Mouse (Mus musculus) lung, embryonic 14.5 days (tissue): Measurements from ENCODE around the gene Nf1. TPM values are rescaled to one million over a fixed set of nuclear protein-coding genes. Genes with fewer than 3 reads are reported as not detected.

ENCODE experiments used
- ATAC-seq: fragments of 200-750 bp; cut with Nextera tagmentation; 2 replicates; pipeline ENCODE4 v1.8.0; 2017; ENCODE audit warnings: mild to moderate bottlenecking, moderate TSS enrichment, moderate library complexity; ENCODE audit not compliant: insufficient read depth
- DNase-seq: peaks from one replicate; pipeline ENCODE4 v3.0.0-alpha.2; 2015
- H3K27ac ChIP-seq: fragments of 300-500 bp; sonication (generic); 2 replicates; pipeline ENCODE4 v1.5.1; 2014; ENCODE audit warnings: low read depth, mild to moderate bottlenecking, moderate library complexity
- H3K27me3 ChIP-seq: fragments of 300-500 bp; sonication (generic); 2 replicates; pipeline ENCODE4 v1.6.1; 2014; ENCODE audit warnings: low read length, control low read depth; ENCODE audit not compliant: insufficient read depth
- H3K36me3 ChIP-seq: fragments of 300-500 bp; sonication (generic); 2 replicates; pipeline ENCODE4 v1.6.1; 2014; ENCODE audit warnings: control low read depth; ENCODE audit not compliant: insufficient read depth
- H3K4me1 ChIP-seq: fragments of 300-500 bp; sonication (generic); 2 replicates; pipeline ENCODE4 v1.6.1; 2014; ENCODE audit warnings: antibody characterized with exemption, control low read depth; ENCODE audit not compliant: insufficient read depth
- H3K4me2 ChIP-seq: fragments of 300-500 bp; sonication (generic); 2 replicates; pipeline ENCODE4 v1.6.1; 2014; ENCODE audit warnings: mild to moderate bottlenecking
- H3K4me3 ChIP-seq: fragments of 300-500 bp; sonication (generic); 2 replicates; pipeline ENCODE4 v1.5.1; 2014; ENCODE audit warnings: low read depth, low read length
- H3K9ac ChIP-seq: fragments of 300-500 bp; sonication (generic); 2 replicates; pipeline ENCODE4 v1.6.1; 2014
- H3K9me3 ChIP-seq: fragments of 300-500 bp; sonication (generic); 2 replicates; pipeline ENCODE4 v1.6.1; 2016; ENCODE audit warnings: low read depth, low read length, control low read depth
- CTCF ChIP-seq: IDR thresholded peaks from 2 replicates; pipeline ENCODE4 v1.5.1; 2016; ENCODE audit warnings: antibody characterized with exemption, low read depth
- WGBS: fragments of 180-500 bp; shearing (Covaris S2); extraction: QIAGEN DNeasy Blood & Tissue Kit; methylation state at CpG from one replicate; pipeline ENCODE4 v1.1.7; 2014; 5-methylcytosine and 5-hydroxymethylcytosine counted together
- polyA plus RNA-seq: library from polyadenylated mRNA; unstranded; fragments of >200 nt; fragmentation: Nextera tagmentation; extraction: Ambion mirVana; gene quantifications from 2 replicates; pipeline ENCODE4 v1.2.1, GENCODE M21; 2014

The Nf1 gene
- polyA plus RNA-seq, 1 experiment from 2014 or later: 12.6 TPM

DNA sequence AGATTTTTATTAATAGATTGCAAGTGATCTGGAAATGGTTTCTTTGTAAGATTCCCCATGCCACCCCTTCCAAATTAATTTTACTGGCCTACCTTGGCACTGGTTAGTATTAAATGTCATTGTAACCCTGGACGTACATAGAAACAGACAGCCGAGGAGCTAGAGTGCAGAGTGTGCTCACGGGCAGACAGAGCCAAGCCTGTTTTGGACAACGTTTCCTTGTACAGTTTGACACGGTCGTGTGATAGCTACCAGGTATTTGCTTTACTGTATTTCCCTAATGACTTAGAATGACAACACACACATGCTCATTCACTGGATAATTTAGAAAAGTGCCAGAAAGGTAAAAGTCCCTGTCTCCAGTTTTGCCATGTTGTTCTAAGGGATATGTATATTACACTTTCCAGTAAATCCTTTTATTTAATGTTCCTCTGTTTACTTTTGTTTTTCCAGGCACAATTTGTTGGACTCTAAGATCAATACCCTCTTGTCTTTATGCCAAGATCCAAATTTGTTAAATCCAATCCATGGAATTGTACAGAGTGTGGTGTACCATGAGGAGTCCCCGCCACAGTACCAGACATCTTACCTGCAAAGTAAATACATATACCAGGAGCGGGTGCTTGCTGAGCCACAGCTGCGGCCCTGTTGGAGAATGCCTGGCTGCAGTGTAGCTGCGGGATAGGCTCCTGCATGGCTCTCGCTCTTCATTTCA, 228.9 kb downstream of the Nf1 start:
- 86% methylated on average over 11 of the region's 11 CpGs for WGBS

DNA sequence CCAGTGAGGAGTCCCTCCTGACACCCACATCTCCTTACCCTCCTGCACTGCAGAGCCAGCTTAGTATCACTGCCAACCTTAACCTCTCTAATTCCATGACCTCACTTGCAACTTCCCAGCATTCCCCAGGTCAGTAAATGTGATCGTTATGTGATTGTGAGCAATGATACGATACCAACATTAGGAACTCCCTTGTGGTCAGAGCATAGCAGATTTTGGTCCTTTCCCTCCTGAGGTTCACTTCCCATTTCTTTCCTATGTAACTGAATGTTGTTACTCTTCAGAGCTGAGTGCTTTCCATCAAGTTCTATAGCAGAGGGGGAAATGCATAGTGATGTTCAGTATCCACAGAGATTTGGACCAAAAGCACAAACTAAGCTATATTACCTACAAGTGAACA, 230.8 kb downstream of the Nf1 start:
- H3K36me3 ChIP-seq: peaks cover 86% of the 10 kb centered on the region

More for the DNA sequence above, 228.9 kb downstream of the Nf1 start:
- no peaks in the 10 kb centered on the region for H3K9me3 ChIP-seq
- no peak for TF ChIP-seq CTCF
- H3K4me2 ChIP-seq: no peak overlapping the region
- no peak overlapping the region for H3K4me3 ChIP-seq
- H3K27me3 ChIP-seq: no peaks in the 10 kb centered on the region
- ATAC-seq (no peak), DNase-seq (no peak)
- peaks cover 75% of the 10 kb centered on the region for H3K36me3 ChIP-seq
- no peak overlapping the region for H3K9ac ChIP-seq
- no peaks in the 10 kb centered on the region for H3K4me1 ChIP-seq
- no peak overlapping the region for H3K27ac ChIP-seq

DNA sequence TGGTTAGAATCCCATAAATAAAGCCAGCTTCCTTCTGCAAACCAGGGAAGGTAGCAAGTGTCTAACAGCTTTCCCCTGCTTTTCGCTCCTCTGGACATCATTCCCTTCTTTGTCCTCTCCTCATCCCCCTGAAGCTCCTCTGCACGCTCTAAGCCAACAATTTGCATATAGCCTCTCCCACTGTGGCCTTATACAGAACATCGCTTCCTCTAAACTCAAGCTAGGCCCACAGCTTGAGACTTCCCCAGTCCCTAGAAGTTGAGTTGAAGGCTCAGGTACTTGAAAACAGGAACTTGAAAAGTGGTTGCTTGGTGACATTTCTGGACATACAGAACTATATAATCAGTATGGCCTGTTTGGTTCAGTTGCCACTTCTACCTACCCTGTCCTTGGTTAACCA, 234.3 kb downstream of the Nf1 start:
- Histone ChIP-seq H3K27me3 (no peaks in the 10 kb centered on the region), H3K4me3 (no peak overlapping the region), H3K9me3 (no peaks in the 10 kb centered on the region), H3K27ac (no peak overlapping the region), H3K4me2 (no peak overlapping the region), H3K9ac (no peak overlapping the region), H3K4me1 (no peaks in the 10 kb centered on the region), H3K36me3 (peaks cover 74% of the 10 kb centered on the region)
- TF ChIP-seq CTCF: no peak
- WGBS: 83% methylated on average over 3 of the region's 3 CpGs
- no peak for DNase-seq
- ATAC-seq: no peak

More for the DNA sequence above, 230.8 kb downstream of the Nf1 start:
- DNase-seq (no peak), ATAC-seq (no peak)
- H3K27me3 ChIP-seq: no peaks in the 10 kb centered on the region
- H3K9me3 ChIP-seq: no peaks in the 10 kb centered on the region
- no peak overlapping the region for H3K4me3 ChIP-seq
- H3K9ac ChIP-seq: no peak overlapping the region
- no peak overlapping the region for H3K27ac ChIP-seq
- no peak for TF ChIP-seq CTCF
- WGBS: 90% methylated on average over 2 of the region's 2 CpGs
- H3K4me1 ChIP-seq: no peaks in the 10 kb centered on the region
- no peak overlapping the region for H3K4me2 ChIP-seq

DNA sequence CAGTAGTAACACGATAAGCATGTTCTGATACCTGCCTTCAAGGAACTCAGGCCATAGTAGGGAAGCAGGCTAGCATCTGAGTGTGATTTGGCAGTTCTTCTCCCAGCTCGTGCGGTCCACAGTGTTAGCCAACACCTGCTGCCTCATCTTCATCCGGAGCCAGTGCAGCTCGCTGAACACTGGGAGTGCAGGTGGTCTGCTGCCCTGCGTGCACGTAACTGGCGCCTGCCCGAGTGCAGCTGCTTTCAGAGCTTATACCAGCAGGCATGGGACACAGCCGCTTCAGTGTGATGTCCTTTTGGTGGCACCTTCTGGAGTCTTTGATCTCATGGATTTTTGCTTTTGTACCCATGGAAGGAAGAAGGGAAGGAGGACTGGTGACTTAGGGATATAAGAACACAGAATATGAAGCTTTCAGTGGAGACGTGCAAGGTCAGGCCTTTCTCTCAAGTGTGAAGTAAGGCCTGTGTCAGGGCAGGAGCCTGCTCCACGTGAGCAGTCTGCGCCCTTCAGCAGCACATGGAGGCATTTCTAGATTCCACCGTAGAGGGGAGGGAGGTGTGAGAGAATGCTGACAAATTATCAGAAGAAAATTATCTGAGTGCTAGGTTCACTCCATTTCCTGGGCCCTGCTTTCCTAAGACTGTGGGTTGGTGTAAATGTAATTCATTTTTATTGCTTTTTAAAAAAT, 236.0 kb downstream of the Nf1 start:
- no peak for ATAC-seq

DNA sequence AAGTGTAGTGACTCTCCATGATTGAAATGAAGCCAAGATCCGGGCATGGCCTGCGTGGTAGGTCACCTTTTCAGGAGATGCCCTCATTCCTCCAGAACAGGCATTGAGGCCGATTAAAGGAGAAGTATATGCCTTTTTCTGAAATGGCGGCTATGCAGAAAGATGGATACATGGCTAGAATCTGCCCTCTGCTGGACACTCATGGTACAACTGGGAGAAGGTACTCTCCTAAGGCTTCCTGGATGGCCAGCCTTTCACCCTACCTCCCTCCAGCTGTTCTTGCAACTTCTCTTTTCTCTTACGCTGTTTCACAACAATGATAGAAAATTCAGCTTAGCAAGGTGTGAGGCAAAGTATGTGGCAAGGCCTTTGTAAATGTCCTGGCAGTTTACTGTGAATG, 238.2 kb downstream of the Nf1 start:
- no peak overlapping the region for H3K9ac ChIP-seq
- TF ChIP-seq CTCF: peak; percentile 81
- H3K27me3 ChIP-seq: no peaks in the 10 kb centered on the region
- H3K4me1 ChIP-seq: no peaks in the 10 kb centered on the region
- DNase-seq: peak; percentile 88
- H3K36me3 ChIP-seq: peaks cover 50% of the 10 kb centered on the region
- no peak overlapping the region for H3K4me3 ChIP-seq
- ATAC-seq: peak; percentile 52; the same call in 1 of the 2 replicates
- H3K4me2 ChIP-seq: no peak overlapping the region
- H3K27ac ChIP-seq: no peak overlapping the region
- H3K9me3 ChIP-seq: no peaks in the 10 kb centered on the region
- WGBS: 41% methylated on average over 5 of the region's 5 CpGs

More for the DNA sequence above, 236.0 kb downstream of the Nf1 start:
- Histone ChIP-seq H3K36me3 (peaks cover 64% of the 10 kb centered on the region), H3K9me3 (no peaks in the 10 kb centered on the region), H3K4me1 (no peaks in the 10 kb centered on the region), H3K4me2 (no peak overlapping the region), H3K27me3 (no peaks in the 10 kb centered on the region), H3K4me3 (no peak overlapping the region), H3K27ac (no peak overlapping the region), H3K9ac (no peak overlapping the region)
- DNase-seq: no peak
- TF ChIP-seq CTCF: no peak
- WGBS: 76% methylated on average over 14 of the region's 14 CpGs

DNA sequence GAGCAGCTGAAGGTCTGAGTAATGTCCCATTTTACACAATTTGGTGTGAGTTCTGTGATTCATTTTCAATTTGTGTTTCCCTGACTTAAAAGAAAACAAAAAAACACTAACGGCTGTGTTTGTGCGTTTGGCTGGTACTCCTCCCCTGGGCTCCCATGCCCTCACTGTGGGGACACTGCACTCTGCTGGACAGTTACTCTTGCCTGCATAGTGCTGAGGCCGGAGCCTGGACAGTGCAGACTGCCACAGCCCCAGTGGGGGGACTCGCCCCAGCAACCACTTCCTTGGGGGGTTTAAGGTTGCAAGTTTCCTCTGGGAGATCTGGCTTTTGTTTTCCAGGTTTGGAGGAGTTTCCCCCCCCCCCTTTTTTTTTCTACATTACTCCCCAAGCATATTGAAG, 241.2 kb downstream of the Nf1 start:
- Histone ChIP-seq H3K4me3 (no peak overlapping the region), H3K36me3 (peaks cover 23% of the 10 kb centered on the region), H3K4me1 (no peaks in the 10 kb centered on the region), H3K27ac (no peak overlapping the region), H3K4me2 (no peak overlapping the region), H3K9me3 (no peaks in the 10 kb centered on the region), H3K27me3 (no peaks in the 10 kb centered on the region), H3K9ac (no peak overlapping the region)
- WGBS: 56% methylated on average over 4 of the region's 4 CpGs
- peak; percentile 34 for TF ChIP-seq CTCF
- DNase-seq (no peak), ATAC-seq (no peak)

DNA sequence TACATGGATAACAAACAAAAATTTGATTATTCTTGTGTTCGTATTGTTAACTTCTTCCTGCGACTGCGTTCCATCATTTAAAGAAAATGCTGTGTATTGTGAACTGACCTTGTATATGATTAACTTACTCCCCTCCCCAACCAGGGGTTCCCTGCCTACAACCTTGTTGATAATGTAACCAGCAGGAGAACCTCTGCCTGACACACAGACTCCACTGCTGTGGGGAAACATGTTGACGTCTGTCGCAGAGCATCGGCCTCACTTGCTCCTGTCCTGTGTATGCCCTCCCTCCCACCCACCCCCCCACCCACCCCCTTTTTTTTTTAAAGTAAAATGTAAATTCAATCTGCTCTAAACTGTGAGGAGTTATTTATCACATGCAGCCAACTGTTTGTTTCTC, 241.8 kb downstream of the Nf1 start:
- H3K4me2 ChIP-seq: no peak overlapping the region
- ATAC-seq: no peak
- no peaks in the 10 kb centered on the region for H3K4me1 ChIP-seq
- H3K4me3 ChIP-seq: no peak overlapping the region
- H3K9ac ChIP-seq: no peak overlapping the region
- DNase-seq: no peak
- no peaks in the 10 kb centered on the region for H3K9me3 ChIP-seq
- no peaks in the 10 kb centered on the region for H3K27me3 ChIP-seq
- no peak for TF ChIP-seq CTCF
- no peak overlapping the region for H3K27ac ChIP-seq
- peaks cover 21% of the 10 kb centered on the region for H3K36me3 ChIP-seq
- 82% methylated on average over 6 of the region's 6 CpGs for WGBS
